Mouse (Mus musculus) heart, adult 2 months (tissue): ENCODE results near the gene Clasp1. TPM values are rescaled to one million over a fixed set of nuclear protein-coding genes. Genes with fewer than 3 reads are reported as not detected.
A peak's percentile ranks its signal among the peaks of the same experiment; 100 is the strongest.

ENCODE experiments used
- DNase-seq, 2 experiments: peaks; one replicate each; pipeline ENCODE4 v3.0.0; 2021
- H3K27ac ChIP-seq: fragments of 200-600 bp; 2 replicates; pipeline ENCODE4 v1.8.1; 2022
- H3K27me3 ChIP-seq: fragments of 200-500 bp; 2 replicates; pipeline ENCODE4 v1.6.1; 2012; ENCODE audit warnings: mild to moderate bottlenecking, low read length, inconsistent platforms, mixed read lengths; ENCODE audit not compliant: control insufficient read depth, insufficient read depth
- H3K36me3 ChIP-seq: fragments of 200-500 bp; 2 replicates; pipeline ENCODE4 v1.6.1; 2012; ENCODE audit warnings: low read length, inconsistent platforms; ENCODE audit not compliant: control insufficient read depth, insufficient read depth
- H3K4me1 ChIP-seq: fragments of 200-500 bp; 2 replicates; pipeline ENCODE4 v1.6.1; 2011; ENCODE audit warnings: low read length; ENCODE audit not compliant: control insufficient read depth, insufficient read depth
- H3K4me3 ChIP-seq: fragments of 200-600 bp; 2 replicates; pipeline ENCODE4 v1.8.1; 2022
- H3K79me2 ChIP-seq: fragments of 200-500 bp; replicated peaks from 2 replicates; pipeline ENCODE4 v1.6.1; 2012; ENCODE audit warnings: mild to moderate bottlenecking, inconsistent platforms, low read length, moderate library complexity, mixed read lengths; ENCODE audit not compliant: control insufficient read depth, insufficient read depth
- H3K9ac ChIP-seq: fragments of 200-500 bp; 2 replicates; pipeline ENCODE4 v1.6.1; 2012; ENCODE audit warnings: low read depth, mild to moderate bottlenecking, control low read depth, inconsistent platforms, low read length, mixed read lengths
- CTCF ChIP-seq: fragments of 200-600 bp; IDR thresholded peaks from 2 replicates; pipeline ENCODE4 v1.8.1; 2022; ENCODE audit warnings: antibody characterized with exemption, mild to moderate bottlenecking, moderate library complexity
- EP300 ChIP-seq: fragments of 200-500 bp; IDR thresholded peaks from 2 replicates; pipeline ENCODE4 v1.6.1; 2011; ENCODE audit warnings: low read depth, low read length, control low read depth; ENCODE audit not compliant: insufficient read depth
- POLR2A ChIP-seq: fragments of 200-500 bp; IDR thresholded peaks from 2 replicates; pipeline ENCODE4 v1.6.1; 2011; ENCODE audit warnings: mild to moderate bottlenecking, low read depth, low read length, control low read depth; ENCODE audit not compliant: insufficient read depth
- WGBS: fragments of 180-500 bp; shearing (Covaris S2); methylation state at CpG from one replicate; pipeline ENCODE4 v1.1.7; 2018; 5-methylcytosine and 5-hydroxymethylcytosine counted together
- intact Hi-C: fragments of 180-260 bp; cut with DNase I; formaldehyde crosslinking; loops from one replicate; pipeline ENCODE4 v1.15.1; 2025
- polyA plus RNA-seq: library from polyadenylated mRNA; depleted of rRNA; stranded (reverse); fragments of >200 nt; gene quantifications from 2 replicates; pipeline ENCODE4 v1.2.3, GENCODE M21; 2012
- total RNA-seq, 2 experiments: library from RNA; stranded (reverse); gene quantifications; 2 replicates each; pipeline ENCODE4 v1.2.3; 2021

Gene Clasp1
- total and polyA plus RNA-seq, 3 experiments: 148 to 407 (median 323) TPM

DNA sequence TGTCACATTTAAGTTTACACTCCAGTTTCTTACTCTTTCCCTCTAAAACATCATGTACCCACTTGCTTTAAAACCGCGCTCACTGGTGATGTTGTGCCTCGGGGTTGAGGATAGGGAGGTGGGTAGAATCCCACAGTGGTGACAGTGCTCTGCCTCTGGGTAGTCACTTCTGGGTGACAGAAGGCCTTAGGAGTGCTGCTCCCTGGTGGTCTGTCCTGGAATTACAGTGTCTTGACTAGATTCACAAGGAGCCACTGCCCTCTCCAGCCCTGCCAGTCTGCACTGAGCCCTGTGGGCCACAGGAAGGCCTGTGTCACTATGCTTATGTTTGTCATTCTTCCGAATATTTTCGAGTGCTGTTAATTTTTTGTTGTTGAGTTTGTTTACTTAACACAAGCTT is 109.5 kb downstream of the Clasp1 start:
- Histone ChIP-seq H3K79me2 (no peaks in the 10 kb centered on the region), H3K4me1 (peaks cover 2% of the 10 kb centered on the region; the same call in 1 of the 2 replicates), H3K27me3 (no peaks in the 10 kb centered on the region), H3K27ac (no peak overlapping the region), H3K4me3 (no peak overlapping the region), H3K36me3 (peaks cover 9% of the 10 kb centered on the region), H3K9ac (no peak overlapping the region)
- DNase-seq: peak; percentile 75 to 84
- intact Hi-C loops: loop anchor here (2.0 kb wide), 2 partner anchors 132 to 178 kb away; partner anchors contain the start of gene Nifk
- WGBS: 57% methylated on average over 5 of the region's 5 CpGs
- TF ChIP-seq CTCF: peak; percentile 99
- TF ChIP-seq EP300: peak; percentile 42; the same call in 1 of the 2 replicates
- TF ChIP-seq POLR2A: no peak

DNA sequence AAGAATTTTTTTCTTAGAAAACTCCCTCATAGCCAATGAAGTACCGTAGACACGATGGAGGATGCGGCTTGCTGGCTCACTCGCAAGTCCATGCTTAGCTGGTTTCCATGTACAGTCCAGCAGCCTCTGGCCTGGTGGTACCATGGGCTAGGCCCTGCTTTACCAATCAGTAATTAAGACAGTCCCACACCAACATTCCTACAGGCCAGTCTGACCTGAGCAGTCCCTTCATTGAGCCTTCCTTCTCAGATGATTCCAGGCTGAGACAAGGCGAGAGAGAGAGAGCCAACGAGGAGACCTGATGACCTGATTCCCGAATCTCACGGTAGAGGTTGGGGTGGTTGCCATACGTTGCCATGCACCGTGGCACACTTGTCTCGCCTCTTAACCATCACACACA is 111.7 kb downstream of the Clasp1 start:
- 88% methylated on average over 11 of the region's 11 CpGs for WGBS
- Histone ChIP-seq H3K36me3 (peaks cover 9% of the 10 kb centered on the region), H3K27me3 (no peaks in the 10 kb centered on the region), H3K9ac (no peak overlapping the region), H3K4me3 (no peak overlapping the region), H3K79me2 (no peaks in the 10 kb centered on the region), H3K4me1 (no peaks in the 10 kb centered on the region), H3K27ac (no peak overlapping the region)
- intact Hi-C loops: no loop called here
- no peak for TF ChIP-seq CTCF
- no peak for TF ChIP-seq EP300
- no peak for TF ChIP-seq POLR2A
- no peak for DNase-seq

DNA sequence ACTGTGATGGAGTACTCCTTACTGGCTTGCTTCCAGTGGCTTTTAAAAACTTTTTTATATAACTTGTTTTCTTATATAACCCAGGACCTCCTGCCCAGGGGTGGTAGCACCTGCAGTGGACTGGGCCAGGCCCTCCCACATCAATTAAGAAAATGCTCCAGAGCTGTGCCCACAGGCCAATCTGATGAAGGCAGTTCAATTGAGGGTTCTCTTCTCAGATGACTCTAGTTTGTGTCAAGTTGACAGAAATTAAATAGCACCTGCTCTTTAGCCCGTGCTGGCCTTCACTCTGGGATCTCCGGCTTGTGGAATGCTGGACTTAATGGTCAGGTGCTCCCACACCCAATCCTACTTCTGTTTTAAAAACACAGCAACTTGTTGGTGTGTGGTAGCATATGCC is 112.8 kb downstream of the Clasp1 start:
- intact Hi-C loops: no loop called here

DNA sequence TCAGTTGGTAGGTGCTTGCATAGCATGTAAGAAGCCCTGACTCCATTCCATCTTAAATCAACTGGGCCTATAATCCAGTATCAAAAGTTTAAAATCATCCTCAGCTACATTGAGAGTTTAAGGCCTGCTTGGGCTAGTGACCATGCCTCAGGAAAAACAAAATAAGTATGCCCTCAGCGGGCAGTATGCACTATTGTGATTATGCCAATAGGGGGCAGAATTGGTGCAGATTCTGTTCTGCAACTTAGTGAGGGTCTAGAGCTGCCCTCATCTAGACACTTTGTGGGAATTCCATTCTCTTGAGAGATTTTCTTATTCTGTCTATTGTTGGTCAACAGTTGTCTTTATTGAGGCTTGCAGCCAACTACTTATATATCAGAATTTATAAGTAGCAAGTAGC is 116.9 kb downstream of the Clasp1 start:
- Histone ChIP-seq H3K79me2 (no peaks in the 10 kb centered on the region), H3K27ac (no peak overlapping the region), H3K4me1 (peaks cover 2% of the 10 kb centered on the region; the same call in 1 of the 2 replicates), H3K27me3 (no peaks in the 10 kb centered on the region), H3K9ac (no peak overlapping the region), H3K4me3 (no peak overlapping the region), H3K36me3 (peaks cover 20% of the 10 kb centered on the region)
- intact Hi-C loops: no loop called here
- no peak for TF ChIP-seq POLR2A
- peak; percentile 65 for TF ChIP-seq CTCF
- WGBS: 92% methylated on average over 1 of the region's 1 CpGs
- no peak for DNase-seq

More for the DNA sequence above, 112.8 kb downstream of the Clasp1 start:
- Histone ChIP-seq H3K9ac (no peak overlapping the region), H3K4me3 (no peak overlapping the region), H3K4me1 (no peaks in the 10 kb centered on the region), H3K79me2 (no peaks in the 10 kb centered on the region), H3K27ac (no peak overlapping the region), H3K36me3 (peaks cover 9% of the 10 kb centered on the region), H3K27me3 (no peaks in the 10 kb centered on the region)
- DNase-seq: no peak
- WGBS: 72% methylated on average over 2 of the region's 2 CpGs
- TF ChIP-seq POLR2A (no peak), EP300 (no peak), CTCF (no peak)

DNA sequence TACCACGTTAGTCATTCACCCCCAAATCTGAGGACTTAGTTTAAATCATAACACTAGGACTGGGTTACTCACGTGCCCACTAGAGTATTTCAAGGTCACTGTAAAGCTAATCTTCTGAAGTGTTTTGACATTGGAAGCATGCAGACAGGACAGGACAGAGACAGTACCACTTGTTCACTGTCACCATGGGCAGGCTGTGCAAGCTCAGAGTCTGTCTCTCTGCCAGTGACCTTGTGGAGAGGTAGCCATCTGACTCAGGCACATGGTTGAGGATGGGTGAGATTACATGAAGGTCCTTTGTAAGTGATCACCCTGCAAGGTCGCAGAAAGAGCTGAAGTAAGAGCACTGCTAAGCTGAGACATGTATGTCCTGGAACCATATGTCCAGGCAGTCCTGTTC is 122.1 kb downstream of the Clasp1 start:
- TF ChIP-seq EP300 (peak; percentile 99), CTCF (no peak), POLR2A (0 out of 2 replicates have a peak, but pooled peaks have one; percentile 17)
- Histone ChIP-seq H3K9ac (no peak overlapping the region), H3K27me3 (no peaks in the 10 kb centered on the region), H3K4me1 (peaks cover 2% of the 10 kb centered on the region; the same call in 1 of the 2 replicates), H3K79me2 (no peaks in the 10 kb centered on the region; the same call in 1 of the 2 replicates), H3K36me3 (peaks cover 31% of the 10 kb centered on the region), H3K4me3 (no peak overlapping the region), H3K27ac (peak overlapping the region; percentile 80)
- WGBS: 60% methylated on average over 3 of the region's 3 CpGs
- intact Hi-C loops: no loop called here
- DNase-seq: peak in 1 of 2 experiments; percentile 65

DNA sequence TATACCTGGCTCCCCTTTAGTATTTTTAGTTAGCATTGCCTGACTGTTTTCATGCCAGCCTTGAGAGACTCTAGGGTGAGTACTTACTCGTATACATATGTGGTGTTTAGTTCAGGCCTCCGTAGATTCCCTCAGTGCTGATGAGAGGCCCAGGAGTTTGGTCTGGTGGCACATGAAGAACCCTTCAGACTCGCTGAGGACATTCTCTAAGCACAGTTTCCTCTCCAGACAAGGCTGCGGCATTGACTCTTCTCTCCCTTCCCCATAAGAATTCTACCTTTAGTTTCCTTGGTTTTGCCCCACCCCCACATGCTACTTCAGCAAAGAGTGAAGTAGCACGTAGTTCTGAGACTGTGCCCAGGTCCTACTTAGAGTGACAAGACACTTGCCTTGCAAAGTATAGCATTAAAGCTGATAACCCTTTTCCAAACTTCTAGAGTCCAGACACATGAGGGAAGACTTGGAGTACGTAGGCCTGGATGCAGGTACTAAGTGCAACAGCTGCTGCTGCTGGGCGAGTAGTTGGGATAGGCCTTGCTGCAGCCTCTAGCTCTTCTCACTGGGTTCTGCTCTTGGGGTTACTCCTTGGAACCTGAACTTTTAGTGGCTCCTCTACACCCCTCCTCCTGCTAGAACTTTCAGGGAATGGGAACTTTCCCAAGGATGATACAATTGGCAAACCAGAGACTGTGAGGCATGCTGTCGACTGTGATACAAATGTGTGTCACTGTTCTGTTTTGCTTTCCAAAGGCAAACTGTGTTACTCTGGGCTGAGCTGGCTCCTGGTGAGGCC is 123.1 kb downstream of the Clasp1 start:
- H3K79me2 ChIP-seq: no peaks in the 10 kb centered on the region; the same call in 1 of the 2 replicates
- H3K9ac ChIP-seq: no peak overlapping the region
- no peaks in the 10 kb centered on the region for H3K27me3 ChIP-seq
- no peak overlapping the region for H3K4me3 ChIP-seq
- DNase-seq: no peak
- TF ChIP-seq CTCF (no peak), POLR2A (no peak), EP300 (no peak)
- intact Hi-C loops: no loop called here
- WGBS: 76% methylated on average over 8 of the region's 8 CpGs
- H3K4me1 ChIP-seq: peaks cover 2% of the 10 kb centered on the region; the same call in 1 of the 2 replicates
- H3K27ac ChIP-seq: peak overlapping the region; percentile 80
- H3K36me3 ChIP-seq: peaks cover 31% of the 10 kb centered on the region
